Mouse (Mus musculus) small intestine, adult 2 months (tissue): ENCODE data around the gene Eif3a.

Experiments used
- CTCF ChIP-seq: fragments of 200-500 bp; IDR thresholded peaks from 2 replicates; pipeline ENCODE4 v1.5.1; 2012; ENCODE audit warnings: low read depth, mild to moderate bottlenecking, control low read depth, inconsistent platforms, low read length, moderate library complexity, mixed read lengths; ENCODE audit not compliant: insufficient replicate concordance, insufficient read length; ENCODE audit errors: extremely low read depth
- POLR2A ChIP-seq: fragments of 200-500 bp; IDR thresholded peaks from 2 replicates; pipeline ENCODE4 v1.6.1; 2012; ENCODE audit warnings: low read depth, mild to moderate bottlenecking, control low read depth, inconsistent platforms, low read length, moderate library complexity

- no peak for TF ChIP-seq CTCF
- no peak for TF ChIP-seq POLR2A
Observed at GRCm38 (mm10) chr19:60787465-60788150, 2.9 kb downstream of the Eif3a start.
